Mouse (Mus musculus) testis, adult 2 months (tissue): Measurements from ENCODE around the gene Dnajc14.

Source experiments
- CTCF ChIP-seq: fragments of 200-500 bp; IDR thresholded peaks from 2 replicates; pipeline ENCODE4 v1.5.1; 2012; ENCODE audit warnings: low read depth, mild to moderate bottlenecking, inconsistent platforms, low read length, moderate library complexity; ENCODE audit not compliant: control insufficient read depth, insufficient read depth, insufficient replicate concordance
- POLR2A ChIP-seq: fragments of 200-500 bp; IDR thresholded peaks from 2 replicates; pipeline ENCODE4 v1.6.1; 2012; ENCODE audit warnings: low read depth, mild to moderate bottlenecking, inconsistent platforms, low read length, moderate library complexity; ENCODE audit not compliant: control insufficient read depth

- no peak for TF ChIP-seq CTCF
- TF ChIP-seq POLR2A: no peak
These were observed 1.8 kb upstream of the Dnajc14 start for GRCm38 (mm10) chr10:128801981-128802495.
